Mouse (Mus musculus) A20 (cell line): ENCODE data around the gene Cbx4.

ENCODE experiments used
- DNase-seq: peaks from one replicate; pipeline ENCODE4 v3.0.0-alpha.2; 2011; ENCODE audit warnings: low read depth, low spot score

Gene Cbx4

GRCm38 (mm10) chr11:119058041-119058995 is 27.7 kb downstream of the Cbx4 start:
- no peak for DNase-seq

- no peak for DNase-seq
Observed at GRCm38 (mm10) chr11:119057291-119057690, 28.7 kb downstream of the Cbx4 start.

- peak; percentile 80 for DNase-seq
Observed at GRCm38 (mm10) chr11:119056301-119057211, 29.5 kb downstream of the Cbx4 start.

GRCm38 (mm10) chr11:119055571-119056131 is 30.4 kb downstream of the Cbx4 start:
- peak; percentile 72 for DNase-seq

GRCm38 (mm10) chr11:119054351-119055345 is 31.4 kb downstream of the Cbx4 start:
- DNase-seq, result peak; percentile 89

- peak; percentile 69 for DNase-seq
Observed at GRCm38 (mm10) chr11:119053738-119054350, 32.2 kb downstream of the Cbx4 start.

- DNase-seq, result peak; percentile 93
Observed at GRCm38 (mm10) chr11:119053257-119053670, 32.8 kb downstream of the Cbx4 start.

- DNase-seq, result no peak
Observed at GRCm38 (mm10) chr11:119052661-119053256, 33.3 kb downstream of the Cbx4 start.

GRCm38 (mm10) chr11:119051927-119052660 is 33.9 kb downstream of the Cbx4 start:
- DNase-seq, result peak; percentile 44

GRCm38 (mm10) chr11:119051426-119051825 is 34.6 kb downstream of the Cbx4 start:
- DNase-seq, result no peak

GRCm38 (mm10) chr11:119050361-119050760 is 35.7 kb downstream of the Cbx4 start:
- no peak for DNase-seq

GRCm38 (mm10) chr11:119048133-119048510 is 37.9 kb downstream of the Cbx4 start:
- peak; percentile 70 for DNase-seq

- no peak for DNase-seq
Observed at GRCm38 (mm10) chr11:119047261-119048132, 38.5 kb downstream of the Cbx4 start.

GRCm38 (mm10) chr11:119046601-119047245 is 39.3 kb downstream of the Cbx4 start:
- DNase-seq, result no peak

GRCm38 (mm10) chr11:119044551-119045337 is 41.3 kb downstream of the Cbx4 start:
- no peak for DNase-seq

GRCm38 (mm10) chr11:119043761-119044550 is 42.1 kb downstream of the Cbx4 start:
- DNase-seq, result no peak
